In genomic region chr13:21917480-21917879, GRCm38 (mm10) we compare ENCODE assay signal across 9 mouse cellular contexts. TPM values are rescaled to one million over a fixed set of nuclear protein-coding genes. Genes with fewer than 3 reads are reported as not detected.
DNase-seq lines count a peak whose midpoint lies in the region; ATAC-seq and TF ChIP-seq lines count a peak whose summit lies in the region.
"Had no signal": no experiment of that assay in that cellular context is flagged by ENCODE, and none has a peak within 500 bp of the region (broad histone marks: within the 10 kb centered on the region; RNA-seq: fewer than 3 reads in every experiment).

No protein-coding gene starts in this region.

- H3K36me3 ChIP-seq in heart, embryonic 14.5 days (ENCODE audit: control insufficient read depth, insufficient read depth, low read length) = no peaks in the 10 kb centered on the region
- H3K36me3 ChIP-seq in ES-E14 (ENCODE audit: control insufficient read depth, insufficient read depth, low read length, poor library complexity, severe bottlenecking) = no peaks in the 10 kb centered on the region
- no peaks in the 10 kb centered on the region for H3K36me3 ChIP-seq in hindbrain, embryonic 10.5 days
- no peaks in the 10 kb centered on the region for H3K36me3 ChIP-seq in liver, embryonic 15.5 days (replicated peaks)

- no peak overlapping the region for H3K9ac ChIP-seq in heart, embryonic 14.5 days (ENCODE audit: low read length)
- no peak overlapping the region for H3K9ac ChIP-seq in ES-E14 (ENCODE audit: insufficient read depth, low read depth, low read length, poor library complexity, severe bottlenecking)
- no peak overlapping the region for H3K9ac ChIP-seq in liver, embryonic 15.5 days

- 4% methylated on average over 11 of the region's 11 CpGs for WGBS in heart, embryonic 14.5 days
- under 1% methylated on average over 11 of the region's 11 CpGs for WGBS in hindbrain, embryonic 10.5 days
- WGBS in liver, embryonic 15.5 days (ENCODE audit: insufficient replicate concordance) = 1% methylated on average over 11 of the region's 11 CpGs

- no peak overlapping the region for H3K27ac ChIP-seq in heart, embryonic 14.5 days (replicated peaks in 1 of 2; ENCODE audit: control insufficient read depth in 1 of 2, insufficient read depth in 1 of 2, low read depth in 2 of 2, low read length in 2 of 2)
- no peak overlapping the region for H3K27ac ChIP-seq in ES-E14 (ENCODE audit: insufficient read depth, low read depth, low read length, poor library complexity, severe bottlenecking)
- no peak overlapping the region for H3K27ac ChIP-seq in hindbrain, embryonic 10.5 days
- H3K27ac ChIP-seq in liver, embryonic 15.5 days (replicated peaks) = no peak overlapping the region

- DNase-seq in heart, adult 9 months (ENCODE audit: low spot score in 2 of 2) = no peak
- DNase-seq in ES-E14 (ENCODE audit: low read depth, low spot score) = no peak
- DNase-seq in hindbrain, embryonic 10.5 days (ENCODE audit: low spot score) = no peak
- no peak for DNase-seq in thymus, postnatal 36 days
- no peak for DNase-seq in frontal cortex, postnatal 14 days (ENCODE audit: low spot score in 2 of 2)
- DNase-seq in urinary bladder, adult 18-20 months (ENCODE audit: low spot score in 2 of 2) = no peak
- DNase-seq: kidney, postnatal 14 days had no signal

- H3K4me3 ChIP-seq in heart, embryonic 14.5 days (ENCODE audit: control insufficient read depth in 1 of 2, insufficient read depth in 1 of 2, low read depth in 1 of 2, low read length in 2 of 2) = peak overlapping the region; percentile 47 to 52
- peak overlapping the region; percentile 67 to 75; a peak in 3 of 4 replicates for H3K4me3 ChIP-seq in ES-E14 (ENCODE audit: insufficient read depth in 1 of 2, low read depth in 1 of 2, low read length in 2 of 2, poor library complexity in 1 of 2, severe bottlenecking in 1 of 2)
- H3K4me3 ChIP-seq in hindbrain, embryonic 10.5 days = peak overlapping the region; percentile 61
- peak overlapping the region; percentile 63 for H3K4me3 ChIP-seq in liver, embryonic 15.5 days (replicated peaks)

- H3K4me2 ChIP-seq in heart, embryonic 14.5 days (ENCODE audit: low read length) = peak overlapping the region; percentile 89
- peak overlapping the region; percentile 84 for H3K4me2 ChIP-seq in liver, embryonic 15.5 days

- H3K9me3 ChIP-seq in heart, embryonic 14.5 days (ENCODE audit: control insufficient read depth, low read length) = no peaks in the 10 kb centered on the region
- H3K9me3 ChIP-seq in ES-E14 (ENCODE audit: control insufficient read depth, insufficient read depth, low read depth, low read length) = no peaks in the 10 kb centered on the region
- no peaks in the 10 kb centered on the region for H3K9me3 ChIP-seq in hindbrain, embryonic 10.5 days
- no peaks in the 10 kb centered on the region for H3K9me3 ChIP-seq in liver, embryonic 15.5 days (replicated peaks)

- in situ Hi-C loops in ES-E14 (cut with MboI; ENCODE audit: low sequenced_read_pairs in 2 of 2, unreplicated experiment in 2 of 2) = loop anchor here (25.0 kb wide), 2 partner anchors 1395 to 1520 kb away; no protein-coding TSS in a partner anchor

- H3K4me1 ChIP-seq in heart, embryonic 14.5 days (ENCODE audit: control insufficient read depth in 2 of 2, insufficient read depth in 2 of 2, low read length in 2 of 2) = peaks cover 0 to 6% of the 10 kb centered on the region in 2 experiments; a peak in 1 of 4 replicates
- H3K4me1 ChIP-seq in ES-E14 (ENCODE audit: control insufficient read depth in 2 of 2, insufficient read depth in 2 of 2, low read length in 2 of 2, poor library complexity in 1 of 2) = peaks cover 0 to 2% of the 10 kb centered on the region in 2 experiments; a peak in 1 of 4 replicates
- peaks cover 23% of the 10 kb centered on the region for H3K4me1 ChIP-seq in hindbrain, embryonic 10.5 days (replicated peaks)
- peaks cover 58% of the 10 kb centered on the region for H3K4me1 ChIP-seq in liver, embryonic 15.5 days (replicated peaks)

- no peak for ATAC-seq in heart, embryonic 14.5 days (ENCODE audit: insufficient number of reproducible peaks, insufficient read depth, low FRiP score, low read depth)
- ATAC-seq in liver, embryonic 15.5 days (ENCODE audit: insufficient read depth) = no peak

- no peaks in the 10 kb centered on the region for H3K27me3 ChIP-seq in heart, embryonic 14.5 days (ENCODE audit: control insufficient read depth, insufficient read depth, low read length)
- peaks cover 30% of the 10 kb centered on the region for H3K27me3 ChIP-seq in hindbrain, embryonic 10.5 days (ENCODE audit: insufficient read depth, poor library complexity, severe bottlenecking)
- peaks cover 22% of the 10 kb centered on the region for H3K27me3 ChIP-seq in liver, embryonic 15.5 days

TF ChIP-seq in ES-E14, 5 proteins besides CTCF, POLR2A, EP300 and RAD21:
- no peak for TF ChIP-seq ZNF384 (IDR thresholded peaks at IDR 0.05; ENCODE audit: low read depth, low read length)
- no peak for TF ChIP-seq ZC3H11A (IDR thresholded peaks at IDR 0.05; ENCODE audit: borderline replicate concordance, low read depth, low read length)
- TF ChIP-seq MAFK (IDR thresholded peaks at IDR 0.05; ENCODE audit: insufficient read depth, low read depth, low read length) = no peak
- no peak for TF ChIP-seq HCFC1 (IDR thresholded peaks at IDR 0.05; ENCODE audit: borderline replicate concordance, insufficient read depth, low read length)
- no peak for TF ChIP-seq CHD2 (IDR thresholded peaks at IDR 0.05; ENCODE audit: low read depth, low read length)

RNA-seq across cellular contexts. Expression of gene Zfp184, which starts 27.4 kb away (rescaled TPM):
- polyA plus RNA-seq in heart, embryonic 14.5 days (2014; fragmentation: Nextera tagmentation; extraction: Ambion mirVana) = 6.0 and 7.1 TPM in 2 replicates
- 5.4 and 6.2 TPM in 2 replicates for total RNA-seq in ES-E14 (2012; rRNA removed)
- 20.6 and 24.7 TPM in 2 replicates for polyA plus RNA-seq in hindbrain, embryonic 10.5 days (2016; fragmentation: Nextera tagmentation; extraction: Ambion mirVana)
- polyA plus RNA-seq in liver, embryonic 15.5 days (2015; fragmentation: Nextera tagmentation; extraction: Ambion mirVana) = 0.59 and 0.71 TPM in 2 replicates
